In genomic region chr19:5911430-5912102, GRCm38 (mm10) we compare ENCODE assay signal across 8 mouse cellular contexts. TPM values are rescaled to one million over a fixed set of nuclear protein-coding genes. Genes with fewer than 3 reads are reported as not detected.
DNase-seq lines count a peak whose midpoint lies in the region; ATAC-seq and TF ChIP-seq lines count a peak whose summit lies in the region.
"Had no signal": no experiment of that assay in that cellular context is flagged by ENCODE, and none has a peak within 500 bp of the region (broad histone marks: within the 10 kb centered on the region; RNA-seq: fewer than 3 reads in every experiment).

No protein-coding gene starts in this region.

- WGBS in embryonic facial prominence, embryonic 14.5 days, result 5% methylated on average over 14 of the region's 14 CpGs
- WGBS in limb, embryonic 13.5 days, result 7% methylated on average over 14 of the region's 14 CpGs
- WGBS in stomach, embryonic 16.5 days, result 1% methylated on average over 14 of the region's 14 CpGs

- no peak for ATAC-seq in embryonic facial prominence, embryonic 14.5 days (ENCODE audit: low read depth)
- ATAC-seq in limb, embryonic 13.5 days (ENCODE audit: low FRiP score, low read depth), result no peak
- ATAC-seq in stomach, embryonic 16.5 days (ENCODE audit: insufficient read depth, low FRiP score), result no peak

- peaks cover 11% of the 10 kb centered on the region for H3K4me1 ChIP-seq in testis, adult 2 months (ENCODE audit: control insufficient read depth, insufficient read depth, low read length)
- H3K4me1 ChIP-seq in embryonic facial prominence, embryonic 14.5 days (ENCODE audit: control insufficient read depth, insufficient read depth, low read length), result peaks cover 23% of the 10 kb centered on the region
- H3K4me1 ChIP-seq in limb, embryonic 13.5 days, result peaks cover 33% of the 10 kb centered on the region
- peaks cover 25% of the 10 kb centered on the region for H3K4me1 ChIP-seq in stomach, embryonic 16.5 days (ENCODE audit: control insufficient read depth, insufficient read depth, low read length)

- TF ChIP-seq CTCF in testis, adult 2 months (IDR thresholded peaks at IDR 0.05; ENCODE audit: control insufficient read depth, insufficient read depth, insufficient replicate concordance, low read depth, low read length), result no peak

- no peak for TF ChIP-seq POLR2A in testis, adult 2 months (IDR thresholded peaks at IDR 0.05; ENCODE audit: control insufficient read depth, low read depth, low read length)

- H3K4me3 ChIP-seq in testis, adult 2 months (ENCODE audit: control insufficient read depth, low read depth, low read length), result peak overlapping the region; percentile 96
- H3K4me3 ChIP-seq in embryonic facial prominence, embryonic 14.5 days (ENCODE audit: low read depth, low read length), result peak overlapping the region; percentile 77
- peak overlapping the region; percentile 99 for H3K4me3 ChIP-seq in limb, embryonic 13.5 days
- peak overlapping the region; percentile 76 for H3K4me3 ChIP-seq in stomach, embryonic 16.5 days (replicated peaks; ENCODE audit: low read length)

- no peaks in the 10 kb centered on the region for H3K27me3 ChIP-seq in testis, adult 2 months (ENCODE audit: control insufficient read depth, insufficient read depth, low read length)
- no peaks in the 10 kb centered on the region for H3K27me3 ChIP-seq in embryonic facial prominence, embryonic 14.5 days (replicated peaks; ENCODE audit: control insufficient read depth, insufficient read depth, low read length)
- no peaks in the 10 kb centered on the region for H3K27me3 ChIP-seq in limb, embryonic 13.5 days
- no peaks in the 10 kb centered on the region for H3K27me3 ChIP-seq in stomach, embryonic 16.5 days (ENCODE audit: control insufficient read depth, insufficient read depth, low read length)

- no peaks in the 10 kb centered on the region for H3K9me3 ChIP-seq in embryonic facial prominence, embryonic 14.5 days (ENCODE audit: control insufficient read depth, low read length)
- H3K9me3 ChIP-seq in limb, embryonic 13.5 days, result no peaks in the 10 kb centered on the region
- H3K9me3 ChIP-seq in stomach, embryonic 16.5 days (replicated peaks; ENCODE audit: control insufficient read depth, low read length), result no peaks in the 10 kb centered on the region

- H3K27ac ChIP-seq in testis, adult 2 months (ENCODE audit: control insufficient read depth, insufficient read depth, low read depth, low read length), result peak overlapping the region; percentile 73
- peak overlapping the region; percentile 86 for H3K27ac ChIP-seq in embryonic facial prominence, embryonic 14.5 days (replicated peaks; ENCODE audit: low read depth, low read length)
- peak overlapping the region; percentile 91 for H3K27ac ChIP-seq in limb, embryonic 13.5 days
- H3K27ac ChIP-seq in stomach, embryonic 16.5 days (ENCODE audit: low read length), result peak overlapping the region; percentile 73

- no peak for DNase-seq in testis, postnatal 14 days (ENCODE audit: low spot score)
- DNase-seq in embryonic facial prominence, embryonic 14.5 days (ENCODE audit: low spot score), result no peak
- no peak for DNase-seq in T-cell, adult 2 months (ENCODE audit: low spot score)
- no peak for DNase-seq in left cerebral cortex, adult 8-10 months (ENCODE audit: low spot score in 2 of 2)
- DNase-seq: kidney, adult 9 months had no signal

- H3K9ac ChIP-seq in embryonic facial prominence, embryonic 14.5 days (ENCODE audit: low read depth, low read length), result peak overlapping the region; percentile 92
- H3K9ac ChIP-seq in limb, embryonic 13.5 days, result peak overlapping the region; percentile 97
- peak overlapping the region; percentile 93 for H3K9ac ChIP-seq in stomach, embryonic 16.5 days (ENCODE audit: low read length)

- H3K36me3 ChIP-seq in testis, adult 2 months (ENCODE audit: control insufficient read depth, insufficient read depth, low read length), result peaks cover 4% of the 10 kb centered on the region; the same call in 1 of the 2 replicates
- H3K36me3 ChIP-seq in embryonic facial prominence, embryonic 14.5 days (ENCODE audit: control insufficient read depth, insufficient read depth, low read length), result peaks cover 11% of the 10 kb centered on the region
- H3K36me3 ChIP-seq in limb, embryonic 13.5 days, result peaks cover 17% of the 10 kb centered on the region
- H3K36me3 ChIP-seq in stomach, embryonic 16.5 days (ENCODE audit: control insufficient read depth, insufficient read depth, low read length), result no peaks in the 10 kb centered on the region

- H3K4me2 ChIP-seq in embryonic facial prominence, embryonic 14.5 days (ENCODE audit: low read depth, low read length), result peak overlapping the region; percentile 87
- H3K4me2 ChIP-seq in limb, embryonic 13.5 days (replicated peaks), result peak overlapping the region; percentile 88
- H3K4me2 ChIP-seq in stomach, embryonic 16.5 days (ENCODE audit: low read depth, low read length), result peak overlapping the region; percentile 67

RNA-seq across cellular contexts. Expression of gene Dpf2, which starts 1.2 kb away (rescaled TPM):
- polyA plus RNA-seq in testis, adult 2 months (2012; rRNA removed), result 63.6 and 69.2 TPM in 2 replicates
- polyA plus RNA-seq in embryonic facial prominence, embryonic 14.5 days (2014; fragmentation: Nextera tagmentation; extraction: Ambion mirVana), result 124 and 143 TPM in 2 replicates
- 174 and 185 TPM in 2 replicates for polyA plus RNA-seq in limb, embryonic 13.5 days (2015; fragmentation: Nextera tagmentation; extraction: Ambion mirVana)
- 117 and 127 TPM in 2 replicates for polyA plus RNA-seq in stomach, embryonic 16.5 days (2015; fragmentation: Nextera tagmentation; extraction: Ambion mirVana)
- 10 to 100 TPM; 76.4 to 87.8 (median 81.6) TPM for total RNA-seq in left cerebral cortex, adult 8-10 months (2022)

RNA-seq across cellular contexts. Expression of gene Cdc42ep2, which starts 13.1 kb away (rescaled TPM):
- polyA plus RNA-seq in testis, adult 2 months (2012; rRNA removed), result 0.89 and 0.90 TPM in 2 replicates
- polyA plus RNA-seq in embryonic facial prominence, embryonic 14.5 days (2014; fragmentation: Nextera tagmentation; extraction: Ambion mirVana), result 14.0 and 16.2 TPM in 2 replicates
- 4.7 and 5.3 TPM in 2 replicates for polyA plus RNA-seq in limb, embryonic 13.5 days (2015; fragmentation: Nextera tagmentation; extraction: Ambion mirVana)
- polyA plus RNA-seq in stomach, embryonic 16.5 days (2015; fragmentation: Nextera tagmentation; extraction: Ambion mirVana), result 13.4 and 13.9 TPM in 2 replicates
- 1 to 10 TPM; 6.1 to 7.4 (median 6.4) TPM for total RNA-seq in left cerebral cortex, adult 8-10 months (2022)

RNA-seq across cellular contexts. Expression of gene Tigd3, which starts 17.6 kb away (rescaled TPM):
- polyA plus RNA-seq in testis, adult 2 months (2012; rRNA removed), result 0.84 and 0.94 TPM in 2 replicates
- 1.4 and 2.0 TPM in 2 replicates for polyA plus RNA-seq in embryonic facial prominence, embryonic 14.5 days (2014; fragmentation: Nextera tagmentation; extraction: Ambion mirVana)
- 4.7 and 5.5 TPM in 2 replicates for polyA plus RNA-seq in limb, embryonic 13.5 days (2015; fragmentation: Nextera tagmentation; extraction: Ambion mirVana)
- 1.7 and 1.8 TPM in 2 replicates for polyA plus RNA-seq in stomach, embryonic 16.5 days (2015; fragmentation: Nextera tagmentation; extraction: Ambion mirVana)
- total RNA-seq in left cerebral cortex, adult 8-10 months (2022), result 1 to 10 TPM; 3.9 to 5.6 (median 5.0) TPM

RNA-seq across cellular contexts. Expression of gene Slc25a45, which starts 34.0 kb away (rescaled TPM):
- polyA plus RNA-seq in testis, adult 2 months (2012; rRNA removed), result 20.1 and 26.1 TPM in 2 replicates
- polyA plus RNA-seq in embryonic facial prominence, embryonic 14.5 days (2014; fragmentation: Nextera tagmentation; extraction: Ambion mirVana), result 2.8 and 3.0 TPM in 2 replicates
- polyA plus RNA-seq in limb, embryonic 13.5 days (2015; fragmentation: Nextera tagmentation; extraction: Ambion mirVana), result 2.3 and 2.4 TPM in 2 replicates
- polyA plus RNA-seq in stomach, embryonic 16.5 days (2015; fragmentation: Nextera tagmentation; extraction: Ambion mirVana), result 5.1 and 5.5 TPM in 2 replicates
- total RNA-seq in left cerebral cortex, adult 8-10 months (2022), result 1 to 10 TPM; 3.2 to 5.1 (median 4.1) TPM

RNA-seq across cellular contexts. Expression of gene Frmd8, which starts 36.5 kb away (rescaled TPM):
- 25.3 and 28.1 TPM in 2 replicates for polyA plus RNA-seq in testis, adult 2 months (2012; rRNA removed)
- polyA plus RNA-seq in embryonic facial prominence, embryonic 14.5 days (2014; fragmentation: Nextera tagmentation; extraction: Ambion mirVana), result 20.6 and 25.8 TPM in 2 replicates
- 30.1 and 32.2 TPM in 2 replicates for polyA plus RNA-seq in limb, embryonic 13.5 days (2015; fragmentation: Nextera tagmentation; extraction: Ambion mirVana)
- 27.4 and 29.5 TPM in 2 replicates for polyA plus RNA-seq in stomach, embryonic 16.5 days (2015; fragmentation: Nextera tagmentation; extraction: Ambion mirVana)
- total RNA-seq in left cerebral cortex, adult 8-10 months (2022), result 10 to 100 TPM; 12.1 to 19.9 (median 13.7) TPM
